Mouse (Mus musculus): ENCODE measurements around the gene Prkar2b.

The Prkar2b gene

DNA sequence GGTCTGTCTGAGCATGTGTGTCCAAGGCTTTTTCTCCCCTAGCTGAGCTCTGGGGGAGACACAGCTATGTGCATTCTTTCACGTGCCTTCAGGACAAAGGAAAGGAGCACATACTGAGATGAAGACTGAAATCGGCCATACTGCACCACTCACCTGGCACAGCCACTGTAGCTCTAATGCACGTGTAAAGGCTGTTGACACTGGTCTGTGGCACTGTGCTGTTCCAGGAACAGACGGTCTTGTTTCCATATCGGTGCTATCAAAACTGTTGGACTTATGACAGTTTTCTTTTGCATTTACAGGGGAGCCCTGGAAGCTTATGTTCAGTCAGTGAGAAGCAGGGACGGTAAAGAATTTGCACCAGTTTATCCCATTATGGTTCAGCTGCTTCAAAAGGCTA lies 135.8 kb downstream of the Prkar2b start:
- in situ Hi-C loops (cut with MboI) = loop anchor here (25.0 kb wide), 1 partner anchor 413 kb away; no protein-coding TSS in a partner anchor

DNA sequence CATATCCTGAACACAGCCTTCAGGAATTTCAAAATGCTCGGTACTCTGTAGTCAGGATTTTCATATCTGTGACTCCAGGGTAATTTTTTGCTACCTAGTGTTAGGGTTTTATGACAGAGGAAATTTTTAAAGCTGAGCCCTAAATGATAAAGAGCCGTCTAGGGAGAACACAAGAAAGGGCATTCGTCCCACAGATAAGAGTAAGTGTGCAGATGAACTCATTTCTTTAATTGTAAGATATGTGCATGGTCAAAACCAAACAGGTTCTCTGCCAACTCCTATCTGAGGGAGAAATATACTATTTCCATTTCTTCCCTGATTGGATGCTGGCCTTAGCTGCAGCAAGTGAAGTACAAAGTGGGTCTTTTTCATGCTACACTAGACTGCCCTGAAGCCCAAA lies 137.0 kb downstream of the Prkar2b start:
- in situ Hi-C loops (cut with MboI) = no loop called here

DNA sequence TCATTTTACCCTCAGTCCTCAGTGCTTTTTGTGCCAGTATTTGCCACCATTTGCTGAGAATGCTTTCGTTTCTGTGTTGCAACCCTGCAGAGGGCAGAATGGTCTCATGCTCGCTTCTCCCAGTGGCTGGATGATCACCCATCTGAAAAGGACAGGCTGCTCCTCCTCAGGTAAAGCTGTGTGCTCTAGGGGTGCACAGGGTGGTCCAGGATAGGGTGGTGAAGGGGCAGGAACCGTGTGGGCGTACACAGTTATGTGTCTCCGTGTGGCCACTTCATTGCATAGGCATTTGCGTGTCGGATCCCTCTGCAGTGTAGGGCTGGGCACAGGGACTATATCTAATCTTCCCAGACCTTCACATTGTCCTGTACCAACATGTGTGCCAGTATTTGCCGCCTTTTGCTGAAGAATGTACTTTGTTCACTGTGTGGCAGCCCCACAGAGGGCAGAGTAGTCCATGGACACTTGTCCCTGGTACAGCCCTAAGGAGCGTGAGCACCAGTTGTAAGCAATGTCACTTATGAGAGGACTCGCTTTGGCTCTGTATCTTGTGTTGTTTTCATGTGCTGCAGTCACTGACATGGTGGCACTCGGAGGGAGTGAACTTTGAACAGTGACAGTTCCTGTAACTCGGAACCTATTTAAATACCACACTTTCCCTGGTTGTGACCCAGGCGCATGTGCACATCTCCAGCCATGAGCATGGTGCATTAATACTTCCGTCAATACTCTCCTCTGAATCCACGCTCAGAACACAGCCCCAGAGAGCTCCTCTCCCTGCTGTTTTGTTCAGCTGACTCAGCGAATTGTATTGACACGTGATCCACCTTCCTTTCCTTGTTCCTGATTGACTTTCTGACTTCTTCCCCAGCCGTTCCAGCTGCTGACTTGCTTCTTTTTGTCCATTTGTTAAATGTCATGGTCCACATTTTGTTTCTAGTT lies 140.4 kb downstream of the Prkar2b start:
- in situ Hi-C loops (cut with MboI) = no loop called here

DNA sequence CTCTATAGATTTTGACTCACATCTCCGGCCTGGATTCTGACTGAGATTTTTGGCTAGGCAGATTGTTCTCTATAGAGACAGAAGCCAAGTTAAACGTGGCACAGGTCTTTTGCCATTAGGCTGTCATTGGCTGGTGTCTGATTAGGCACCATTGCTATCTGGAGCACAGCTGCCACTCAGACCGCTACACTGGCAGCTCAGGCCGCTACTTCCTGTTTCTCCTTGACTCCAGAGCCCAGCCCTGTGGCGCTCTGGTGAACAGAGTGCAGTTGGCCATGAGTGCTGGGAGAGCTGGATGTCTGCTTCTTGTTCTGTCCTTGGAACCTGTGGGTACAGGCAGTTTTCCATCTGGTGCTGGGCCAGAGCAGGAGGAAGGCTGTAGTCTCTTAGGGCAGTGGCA lies 143.9 kb downstream of the Prkar2b start:
- in situ Hi-C loops (cut with MboI) = no loop called here

DNA sequence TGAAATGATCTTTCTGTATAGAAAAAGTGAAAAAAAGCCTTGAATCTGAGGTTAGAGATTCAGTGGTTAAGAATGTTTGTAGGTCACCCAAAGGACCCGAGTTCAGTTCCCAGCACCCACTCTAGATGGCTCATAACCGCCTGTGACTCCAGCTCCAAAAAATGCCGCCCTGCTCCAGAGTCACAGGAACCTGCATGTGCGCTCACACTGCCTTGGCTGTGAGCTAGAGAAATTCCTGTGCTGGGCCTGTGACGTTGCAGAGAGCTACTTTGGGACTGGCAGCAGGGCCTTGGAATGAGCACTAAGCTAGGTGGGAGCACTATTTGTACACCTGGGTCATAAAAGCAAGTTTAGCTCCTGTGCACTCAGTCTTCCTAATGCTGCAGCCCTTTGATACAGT lies 144.4 kb downstream of the Prkar2b start:
- in situ Hi-C loops (cut with MboI) = no loop called here

DNA sequence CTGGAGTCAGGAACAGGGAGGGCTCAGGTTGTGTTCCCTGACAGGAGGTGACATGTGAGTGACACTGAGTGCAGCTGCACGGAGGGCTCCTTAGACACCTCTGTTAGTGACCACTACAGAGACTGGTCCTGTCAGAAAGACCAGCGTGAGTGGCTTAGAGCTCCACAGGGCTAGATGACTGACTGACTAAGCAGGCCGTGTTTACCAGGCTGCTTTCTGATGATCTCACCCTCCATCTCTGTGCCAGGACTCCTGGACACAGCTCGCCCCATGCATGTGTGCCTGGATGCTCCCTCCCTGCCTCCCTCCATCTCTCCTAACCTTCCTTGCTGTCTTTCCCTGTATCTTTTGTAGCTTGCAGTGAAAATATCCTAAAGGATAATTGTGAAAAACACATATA lies 147.5 kb downstream of the Prkar2b start:
- in situ Hi-C loops (cut with MboI) = no loop called here

DNA sequence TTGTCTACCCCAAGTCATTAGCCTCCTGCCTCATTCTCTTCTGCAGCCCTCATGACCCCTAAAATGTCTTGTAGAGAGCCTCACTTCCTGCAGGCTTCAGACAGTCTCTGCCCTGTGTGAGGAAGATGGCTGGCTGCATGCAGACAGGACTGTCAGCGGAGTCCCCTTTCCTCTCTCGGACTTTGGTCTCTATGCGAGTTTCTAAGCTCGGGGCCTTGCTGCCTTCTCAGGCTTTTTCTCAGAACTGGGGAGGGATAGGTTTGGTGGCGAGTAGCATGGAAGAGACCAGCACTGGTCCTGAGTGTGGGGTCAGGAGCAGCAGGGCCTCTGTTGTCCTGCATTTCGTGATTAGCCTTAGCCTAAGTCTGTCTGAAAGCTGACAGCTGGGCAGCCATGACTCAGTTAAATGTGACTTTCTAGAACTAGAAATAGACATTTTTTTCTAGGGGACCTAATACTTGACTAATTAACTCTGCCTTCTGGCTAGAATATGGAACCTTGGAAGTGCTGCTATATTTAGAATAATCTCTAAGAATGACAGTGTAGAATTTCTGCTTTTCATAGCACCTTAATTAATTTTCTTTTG lies 148.0 kb downstream of the Prkar2b start:
- in situ Hi-C loops (cut with MboI) = no loop called here

All from mature B cell (primary cell).